Mouse (Mus musculus) midbrain, postnatal 0 days (tissue): Measurements from ENCODE around the gene Npff. TPM values are rescaled to one million over a fixed set of nuclear protein-coding genes. Genes with fewer than 3 reads are reported as not detected.

ENCODE experiments used
- ATAC-seq: fragments of 200-750 bp; cut with Nextera tagmentation; 2 replicates; pipeline ENCODE4 v1.8.0; 2017; ENCODE audit warnings: moderate number of reproducible peaks, mild to moderate bottlenecking, moderate TSS enrichment, moderate library complexity; ENCODE audit not compliant: low FRiP score
- DNase-seq: peaks from one replicate; pipeline ENCODE4 v3.0.0-alpha.2; 2015; ENCODE audit warnings: low spot score
- H3K27ac ChIP-seq: fragments of 300-500 bp; sonication (generic); 2 replicates; pipeline ENCODE4 v1.5.1; 2014; ENCODE audit warnings: low read depth, mild to moderate bottlenecking, low read length, mixed read lengths
- H3K27me3 ChIP-seq: fragments of 300-500 bp; sonication (generic); 2 replicates; pipeline ENCODE4 v1.6.1; 2014; ENCODE audit warnings: low read length, control low read depth, mixed read lengths; ENCODE audit not compliant: insufficient read depth
- H3K36me3 ChIP-seq: fragments of 300-500 bp; sonication (generic); 2 replicates; pipeline ENCODE4 v1.6.1; 2014; ENCODE audit warnings: low read length, control low read depth, mixed read lengths; ENCODE audit not compliant: insufficient read depth
- H3K4me1 ChIP-seq: fragments of 300-500 bp; sonication (generic); 2 replicates; pipeline ENCODE4 v1.6.1; 2014; ENCODE audit warnings: mild to moderate bottlenecking, control low read depth, antibody characterized with exemption, low read length, mixed read lengths; ENCODE audit not compliant: insufficient read depth
- H3K4me2 ChIP-seq: fragments of 300-500 bp; sonication (generic); 2 replicates; pipeline ENCODE4 v1.6.1; 2014; ENCODE audit warnings: low read depth, mild to moderate bottlenecking, low read length, mixed read lengths; ENCODE audit not compliant: poor library complexity, severe bottlenecking
- H3K4me3 ChIP-seq: fragments of 300-500 bp; sonication (generic); 2 replicates; pipeline ENCODE4 v1.5.1; 2014; ENCODE audit warnings: low read depth, mild to moderate bottlenecking, low read length, moderate library complexity
- H3K9ac ChIP-seq: fragments of 300-500 bp; sonication (generic); replicated peaks from 2 replicates; pipeline ENCODE4 v1.6.1; 2014; ENCODE audit warnings: mild to moderate bottlenecking, low read length, moderate library complexity, mixed read lengths; ENCODE audit not compliant: poor library complexity, severe bottlenecking
- H3K9me3 ChIP-seq: fragments of 300-500 bp; sonication (generic); 2 replicates; pipeline ENCODE4 v1.6.1; 2016; ENCODE audit warnings: low read length, control low read depth
- CTCF ChIP-seq: IDR thresholded peaks from 2 replicates; pipeline ENCODE4 v1.5.1; 2016; ENCODE audit warnings: antibody characterized with exemption, mild to moderate bottlenecking
- WGBS: fragments of 180-500 bp; shearing (Covaris S2); extraction: QIAGEN DNeasy Blood & Tissue Kit; methylation state at CpG from one replicate; pipeline ENCODE4 v1.1.7; 2014; 5-methylcytosine and 5-hydroxymethylcytosine counted together
- polyA plus RNA-seq: library from polyadenylated mRNA; unstranded; fragments of >200 nt; fragmentation: Nextera tagmentation; extraction: Ambion mirVana; gene quantifications from 2 replicates; pipeline ENCODE4 v1.2.1, GENCODE M21; 2015
- total RNA-seq: library from RNA; depleted of rRNA; stranded (reverse); fragments of >200 nt; gene quantifications from 2 replicates; pipeline ENCODE4 v1.2.3, GENCODE M21; 2014; rRNA removed

The Npff gene
- total and polyA plus RNA-seq, 2 experiments from 2014 or later = 1.3 to 2.6 TPM

DNA sequence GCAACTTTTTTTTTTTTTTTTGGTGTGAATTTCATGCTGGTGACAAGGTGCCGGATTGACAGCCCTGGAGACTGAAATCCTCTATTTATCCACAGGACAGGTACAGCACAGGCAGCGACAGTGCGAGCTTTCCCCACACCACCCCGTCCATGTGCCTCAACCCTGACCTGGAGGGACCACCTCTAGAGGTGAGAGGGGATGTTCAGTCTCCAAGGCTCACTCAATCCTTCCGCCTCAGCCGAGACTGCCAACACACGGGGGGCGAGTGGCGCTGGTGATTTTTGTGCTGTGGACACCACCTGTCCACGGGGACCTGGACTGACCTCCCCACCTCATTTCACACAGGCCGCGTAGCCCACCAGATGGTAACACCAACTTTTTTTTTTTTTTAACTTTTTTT is 38.9 kb downstream of the Npff start:
- WGBS = 94% methylated on average over 12 of the region's 12 CpGs
- DNase-seq = no peak
- H3K4me3 ChIP-seq = no peak overlapping the region
- no peaks in the 10 kb centered on the region for H3K9me3 ChIP-seq
- peaks cover 51% of the 10 kb centered on the region for H3K36me3 ChIP-seq
- H3K4me1 ChIP-seq = no peaks in the 10 kb centered on the region
- no peak overlapping the region for H3K9ac ChIP-seq
- no peak for TF ChIP-seq CTCF
- no peak overlapping the region for H3K27ac ChIP-seq
- ATAC-seq = no peak
- no peaks in the 10 kb centered on the region for H3K27me3 ChIP-seq
- no peak overlapping the region for H3K4me2 ChIP-seq

DNA sequence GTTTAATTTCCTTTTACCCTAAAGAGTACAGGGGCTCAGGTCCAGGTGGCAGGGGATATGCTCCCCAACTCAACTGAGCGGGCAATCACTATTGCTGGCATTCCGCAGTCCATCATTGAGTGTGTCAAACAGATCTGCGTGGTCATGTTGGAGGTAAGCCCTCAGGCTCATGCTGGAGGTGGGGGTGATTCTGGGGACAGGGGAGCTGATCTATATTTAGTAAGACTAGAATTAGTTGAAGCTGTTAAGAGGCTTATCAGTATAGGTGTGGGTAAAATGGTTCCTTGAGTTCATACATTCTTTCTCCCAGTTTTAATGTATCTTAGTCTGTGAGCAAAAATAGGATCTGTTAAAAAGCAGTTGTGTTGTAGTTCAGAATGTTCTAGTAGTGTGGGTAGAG is 41.6 kb downstream of the Npff start:
- 89% methylated on average over 3 of the region's 3 CpGs for WGBS
- DNase-seq = no peak
- no peak for ATAC-seq

GRCm38 (mm10) chr15:102474520-102474919 is 50.2 kb downstream of the Npff start:
- DNase-seq (no peak), ATAC-seq (no peak)
- Histone ChIP-seq H3K9ac (no peak overlapping the region), H3K36me3 (peaks cover 26% of the 10 kb centered on the region), H3K4me2 (no peak overlapping the region), H3K9me3 (no peaks in the 10 kb centered on the region), H3K27me3 (no peaks in the 10 kb centered on the region), H3K4me1 (no peaks in the 10 kb centered on the region), H3K4me3 (no peak overlapping the region), H3K27ac (no peak overlapping the region)
- no peak for TF ChIP-seq CTCF
- WGBS = 93% methylated on average over 2 of the region's 2 CpGs

More for the DNA sequence above, 41.6 kb downstream of the Npff start:
- Histone ChIP-seq H3K4me1 (no peaks in the 10 kb centered on the region), H3K9me3 (no peaks in the 10 kb centered on the region), H3K27ac (no peak overlapping the region), H3K27me3 (no peaks in the 10 kb centered on the region), H3K4me3 (no peak overlapping the region), H3K4me2 (no peak overlapping the region), H3K36me3 (peaks cover 40% of the 10 kb centered on the region), H3K9ac (no peak overlapping the region)
- no peak for TF ChIP-seq CTCF

Other genes starting within 250 kb of the Npff start
- 43.3 and 59.3 TPM in 2 replicates for gene Mfsd5, start 245.5 kb downstream of the Npff start, total RNA-seq
- gene Mfsd5, start 245.5 kb downstream of the Npff start, polyA plus RNA-seq = 63.5 and 67.3 TPM in 2 replicates
- 2.7 and 4.5 TPM in 2 replicates for gene Espl1, start 228.7 kb downstream of the Npff start, total RNA-seq
- 1.7 and 2.7 TPM in 2 replicates for gene Espl1, start 228.7 kb downstream of the Npff start, polyA plus RNA-seq
- 145 and 153 TPM in 2 replicates for gene Pfdn5, start 198.8 kb downstream of the Npff start, total RNA-seq
- 525 and 567 TPM in 2 replicates for gene Pfdn5, start 198.8 kb downstream of the Npff start, polyA plus RNA-seq
- 63.1 and 69.1 TPM in 2 replicates for gene Myg1, start 193.2 kb downstream of the Npff start, total RNA-seq
- gene Myg1, start 193.2 kb downstream of the Npff start, polyA plus RNA-seq = 83.2 and 87.1 TPM in 2 replicates
- gene Aaas, start 174.2 kb downstream of the Npff start, total RNA-seq = 21.8 and 31.1 TPM in 2 replicates
- 30.1 and 32.8 TPM in 2 replicates for gene Aaas, start 174.2 kb downstream of the Npff start, polyA plus RNA-seq
- gene Sp7, start 157.8 kb downstream of the Npff start, total RNA-seq = 0.47 and 0.60 TPM in 2 replicates
- 0.10 and 0.31 TPM in 2 replicates for gene Sp7, start 157.8 kb downstream of the Npff start, polyA plus RNA-seq
- gene Sp1, start 118.8 kb downstream of the Npff start, total RNA-seq = 20.9 and 25.6 TPM in 2 replicates
- gene Sp1, start 118.8 kb downstream of the Npff start, polyA plus RNA-seq = 2.2 and 2.8 TPM in 2 replicates
- gene Amhr2, start 79.6 kb downstream of the Npff start, total RNA-seq = 0.38 and 0.85 TPM in 2 replicates
- 0.60 and 1.0 TPM in 2 replicates for gene Amhr2, start 79.6 kb downstream of the Npff start, polyA plus RNA-seq
- gene Prr13, start 65.9 kb downstream of the Npff start, total RNA-seq = 23.1 and 23.2 TPM in 2 replicates
- gene Prr13, start 65.9 kb downstream of the Npff start, polyA plus RNA-seq = 93.5 and 99.1 TPM in 2 replicates
- 150 and 181 TPM in 2 replicates for gene Pcbp2, start 54.4 kb downstream of the Npff start, total RNA-seq
- 90.3 and 103 TPM in 2 replicates for gene Pcbp2, start 54.4 kb downstream of the Npff start, polyA plus RNA-seq
- not detected in 2 replicates for gene Gm10337, start 21.2 kb downstream of the Npff start, total RNA-seq
- 15.9 and 18.2 TPM in 2 replicates for gene Gm10337, start 21.2 kb downstream of the Npff start, polyA plus RNA-seq
- 73.3 and 82.1 TPM in 2 replicates for gene Map3k12, start 7.9 kb downstream of the Npff start, total RNA-seq
- 49.7 and 50.1 TPM in 2 replicates for gene Map3k12, start 7.9 kb downstream of the Npff start, polyA plus RNA-seq
- gene Tarbp2, start 6.8 kb downstream of the Npff start, total RNA-seq = 78.4 and 96.9 TPM in 2 replicates
- gene Tarbp2, start 6.8 kb downstream of the Npff start, polyA plus RNA-seq = 107 and 116 TPM in 2 replicates
- gene Gm28047, start 100.1 kb upstream of the Npff start, total RNA-seq = not detected in 2 replicates
- gene Gm28047, start 100.1 kb upstream of the Npff start, polyA plus RNA-seq = not detected in 2 replicates
- gene Atf7, start 100.5 kb upstream of the Npff start, total RNA-seq = 16.8 and 18.6 TPM in 2 replicates
- gene Atf7, start 100.5 kb upstream of the Npff start, polyA plus RNA-seq = 7.5 and 10.9 TPM in 2 replicates
- 187 and 348 TPM in 2 replicates for gene Atp5g2, start 147.4 kb upstream of the Npff start, total RNA-seq
- 54.4 and 76.5 TPM in 2 replicates for gene Atp5g2, start 147.4 kb upstream of the Npff start, polyA plus RNA-seq
- gene Calcoco1, start 197.2 kb upstream of the Npff start, total RNA-seq = 34.4 and 34.7 TPM in 2 replicates
- gene Calcoco1, start 197.2 kb upstream of the Npff start, polyA plus RNA-seq = 27.1 and 27.2 TPM in 2 replicates